Mouse (Mus musculus) megakaryocyte, embryonic 14.5 days (primary cell): ENCODE data around the gene Aurkb.

Experiments
- FLI1 ChIP-seq: IDR thresholded peaks from 2 replicates; pipeline ENCODE4 v1.6.1; 2012; ENCODE audit warnings: low read length, inconsistent platforms, mixed read lengths
- GATA1 ChIP-seq: IDR thresholded peaks from 3 replicates; pipeline ENCODE4 v1.6.1; 2012; ENCODE audit warnings: mixed read lengths, low read length, inconsistent platforms, borderline replicate concordance

DNA sequence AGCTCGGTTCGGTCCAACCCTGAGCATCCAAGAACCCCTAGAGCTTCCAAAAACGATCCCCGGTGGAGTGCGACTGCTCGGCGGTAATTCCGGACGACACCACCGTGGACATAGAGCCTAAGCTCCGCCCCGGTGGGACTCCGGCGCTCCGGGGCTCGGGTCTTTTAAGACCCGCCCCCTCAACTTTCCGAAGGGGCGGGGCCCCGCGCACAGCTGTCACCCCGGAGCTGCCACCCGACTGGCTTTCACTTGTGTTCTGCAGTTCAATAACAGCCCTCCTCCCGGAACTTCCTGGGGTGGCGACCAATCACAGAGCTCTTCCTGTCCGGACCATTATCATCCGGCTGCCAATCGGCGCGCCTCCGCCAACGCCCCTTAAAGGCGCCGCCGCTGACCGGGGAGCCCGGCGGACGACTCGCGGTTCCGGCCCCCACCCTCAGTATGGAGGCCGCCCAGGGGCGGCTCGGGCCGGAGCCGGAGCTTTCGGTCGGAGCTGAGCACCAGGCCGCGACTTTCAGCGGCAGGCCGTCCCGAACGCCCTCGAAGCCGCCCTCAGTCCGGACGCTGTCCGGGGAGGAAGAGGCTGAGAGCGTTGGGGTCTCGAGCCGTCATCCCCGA, 14.0 kb downstream of the Aurkb start, which contains the start of gene Borcs6:
- TF ChIP-seq GATA1 (no peak), FLI1 (no peak)
